Mouse (Mus musculus) lung, embryonic 16.5 days (tissue): ENCODE data around the gene Lrrc7. TPM values are rescaled to one million over a fixed set of nuclear protein-coding genes. Genes with fewer than 3 reads are reported as not detected.
"Not testable (repeated sequence)": the region's sequence is repeated elsewhere in the genome, so short reads cannot be mapped to it uniquely, and the experiment has no call there.

ENCODE experiments used
- ATAC-seq: fragments of 200-750 bp; cut with Nextera tagmentation; 2 replicates; pipeline ENCODE4 v1.8.0; 2017; ENCODE audit warnings: low read depth, mild to moderate bottlenecking, moderate library complexity
- H3K27ac ChIP-seq: fragments of 300-500 bp; sonication (generic); 2 replicates; pipeline ENCODE4 v1.5.1; 2014; ENCODE audit warnings: mild to moderate bottlenecking, control low read depth, low read length
- H3K27me3 ChIP-seq: fragments of 300-500 bp; sonication (generic); 2 replicates; pipeline ENCODE4 v1.6.1; 2014; ENCODE audit warnings: low read depth, low read length, mixed read lengths; ENCODE audit not compliant: control insufficient read depth, insufficient read depth
- H3K36me3 ChIP-seq: fragments of 300-500 bp; sonication (generic); 2 replicates; pipeline ENCODE4 v1.6.1; 2014; ENCODE audit warnings: low read length; ENCODE audit not compliant: control insufficient read depth, insufficient read depth
- H3K4me1 ChIP-seq: fragments of 300-500 bp; sonication (generic); replicated peaks from 2 replicates; pipeline ENCODE4 v1.6.1; 2014; ENCODE audit warnings: low read length, mixed read lengths; ENCODE audit not compliant: control insufficient read depth, insufficient read depth
- H3K4me2 ChIP-seq: fragments of 300-500 bp; sonication (generic); 2 replicates; pipeline ENCODE4 v1.6.1; 2014; ENCODE audit warnings: low read depth, low read length, control low read depth
- H3K4me3 ChIP-seq: fragments of 300-500 bp; sonication (generic); 2 replicates; pipeline ENCODE4 v1.5.1; 2014; ENCODE audit warnings: mild to moderate bottlenecking, low read length, control low read depth
- H3K9ac ChIP-seq: fragments of 300-500 bp; sonication (generic); 2 replicates; pipeline ENCODE4 v1.6.1; 2014; ENCODE audit warnings: low read length, control low read depth
- H3K9me3 ChIP-seq: fragments of 300-500 bp; sonication (generic); 2 replicates; pipeline ENCODE4 v1.6.1; 2016; ENCODE audit warnings: low read length; ENCODE audit not compliant: control insufficient read depth
- WGBS: fragments of 180-500 bp; shearing (Covaris S2); extraction: QIAGEN DNeasy Blood & Tissue Kit; methylation state at CpG from one replicate; pipeline ENCODE4 v1.1.7; 2014; 5-methylcytosine and 5-hydroxymethylcytosine counted together
- polyA plus RNA-seq: library from polyadenylated mRNA; unstranded; fragments of >200 nt; fragmentation: Nextera tagmentation; extraction: Ambion mirVana; gene quantifications from 2 replicates; pipeline ENCODE4 v1.2.1, GENCODE M21; 2015

Lrrc7 gene
- polyA plus RNA-seq, 1 experiment from 2014 or later: 0.09 TPM

DNA sequence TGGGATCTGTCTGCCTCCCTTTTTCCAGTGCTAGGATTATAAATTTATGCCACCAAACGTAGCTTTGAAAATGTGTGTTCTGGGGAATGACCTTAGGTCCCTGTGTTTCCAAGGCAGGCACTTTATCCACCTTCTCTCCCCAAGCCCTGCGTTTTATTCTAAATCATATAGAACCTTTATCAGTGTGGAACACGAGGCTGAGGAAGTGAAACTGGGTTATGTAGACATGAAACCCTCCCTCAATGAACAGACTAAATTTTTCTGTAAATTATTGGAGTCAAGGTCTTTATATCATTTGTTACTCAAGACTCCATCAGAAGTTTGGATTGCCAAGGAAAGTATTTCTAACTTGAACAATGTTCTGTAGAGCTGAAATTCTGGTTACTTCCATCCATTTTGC, 439.1 kb downstream of the Lrrc7 start:
- ATAC-seq: no peak
- Histone ChIP-seq H3K9me3 (no peaks in the 10 kb centered on the region), H3K4me3 (no peak overlapping the region), H3K36me3 (no peaks in the 10 kb centered on the region), H3K27ac (no peak overlapping the region), H3K4me1 (no peaks in the 10 kb centered on the region), H3K9ac (no peak overlapping the region), H3K27me3 (no peaks in the 10 kb centered on the region), H3K4me2 (no peak overlapping the region)
- 58% methylated on average over 3 of the region's 3 CpGs for WGBS

DNA sequence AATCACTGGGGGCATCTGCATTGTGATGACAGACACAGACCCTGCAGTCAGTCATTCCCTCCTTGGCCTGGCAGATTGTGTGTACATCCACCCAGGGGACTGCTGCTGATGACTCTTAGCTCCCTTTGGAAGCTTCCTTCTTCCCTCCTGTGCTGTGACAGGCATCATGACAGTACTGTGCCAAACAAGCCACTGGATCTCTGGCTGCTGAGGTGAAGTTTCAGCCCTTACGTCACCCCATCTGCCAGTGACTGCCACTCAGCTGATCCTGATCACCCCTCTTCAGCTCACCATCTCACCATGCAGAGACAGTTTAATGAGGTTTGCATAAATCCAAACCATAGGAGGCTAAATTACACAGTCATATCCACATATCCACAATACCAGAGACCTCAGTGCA, 456.8 kb downstream of the Lrrc7 start:
- Histone ChIP-seq H3K4me1 (no peaks in the 10 kb centered on the region), H3K27me3 (no peaks in the 10 kb centered on the region), H3K4me3 (no peak overlapping the region), H3K4me2 (no peak overlapping the region), H3K36me3 (no peaks in the 10 kb centered on the region), H3K9me3 (no peaks in the 10 kb centered on the region), H3K9ac (no peak overlapping the region), H3K27ac (no peak overlapping the region)
- no peak for ATAC-seq
- WGBS: 81% methylated on average over 1 of the region's 1 CpGs

DNA sequence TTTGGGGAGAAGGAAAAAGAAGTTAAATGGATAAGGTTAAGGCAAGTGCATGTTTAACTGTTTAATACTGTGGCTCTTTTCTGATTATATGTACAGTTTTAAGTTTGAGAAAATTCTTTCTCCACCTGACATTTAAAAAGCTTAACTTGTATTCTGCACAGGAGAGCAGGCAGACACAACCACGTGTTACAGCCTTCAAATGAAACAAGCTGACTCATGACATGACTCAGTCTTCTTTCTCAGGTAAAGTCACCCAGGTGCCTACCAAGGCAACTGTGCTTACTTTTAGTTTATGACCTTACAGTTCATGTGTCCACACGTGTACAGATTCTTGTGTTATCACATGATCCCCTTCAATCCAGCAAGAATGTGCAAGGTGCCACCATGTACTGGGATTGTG, 458.6 kb downstream of the Lrrc7 start:
- Histone ChIP-seq H3K9me3 (no peaks in the 10 kb centered on the region), H3K4me1 (no peaks in the 10 kb centered on the region), H3K27me3 (no peaks in the 10 kb centered on the region), H3K4me3 (no peak overlapping the region), H3K36me3 (no peaks in the 10 kb centered on the region), H3K9ac (no peak overlapping the region), H3K27ac (no peak overlapping the region), H3K4me2 (no peak overlapping the region)
- 64% methylated on average over 2 of the region's 2 CpGs for WGBS
- ATAC-seq: no peak

DNA sequence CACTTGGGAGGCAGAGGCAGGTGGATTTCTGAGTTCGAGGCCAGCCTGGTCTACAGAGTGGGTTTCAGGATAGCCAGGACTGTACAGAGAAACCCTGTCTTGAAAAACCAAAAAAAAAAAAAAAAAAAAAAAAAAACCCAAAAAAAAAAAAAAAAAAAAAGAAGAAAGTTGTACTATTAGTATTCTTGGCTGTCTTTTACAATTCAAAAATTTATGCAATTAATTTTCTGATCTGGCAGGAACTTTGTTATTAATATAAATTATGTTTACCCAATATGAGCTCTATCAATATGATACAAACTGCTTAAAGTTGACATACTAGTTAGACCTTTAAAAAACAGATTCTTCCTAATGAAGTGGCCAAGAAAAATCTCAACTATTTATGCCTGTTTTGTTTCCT, 459.5 kb downstream of the Lrrc7 start:
- not testable (repeated sequence) for H3K4me3 ChIP-seq, H3K4me1 ChIP-seq, H3K9ac ChIP-seq, H3K27ac ChIP-seq, H3K27me3 ChIP-seq, H3K9me3 ChIP-seq, H3K36me3 ChIP-seq, ATAC-seq, H3K4me2 ChIP-seq
- WGBS: 70% methylated on average over 1 of the region's 1 CpGs

DNA sequence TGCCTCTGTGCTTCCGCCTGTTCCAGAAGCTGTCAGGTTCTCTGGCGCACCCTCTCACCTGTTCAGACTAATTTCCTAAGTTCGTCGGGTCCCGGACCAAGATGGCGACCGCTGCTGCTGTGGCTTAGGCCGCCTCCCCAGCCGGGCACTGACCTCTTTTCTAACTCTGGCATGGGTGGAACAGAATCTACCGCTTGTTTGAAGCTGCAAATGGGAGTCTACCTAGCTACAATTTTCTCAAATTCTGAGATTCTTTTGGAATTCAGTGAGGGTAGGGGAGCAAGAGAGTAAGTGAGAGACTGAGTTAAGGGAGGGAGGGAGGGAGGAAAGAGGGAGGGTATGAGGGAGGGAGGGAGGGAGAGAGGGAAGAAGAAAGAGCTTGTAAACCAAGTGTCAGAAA, 460.0 kb downstream of the Lrrc7 start:
- not testable (repeated sequence) for H3K27ac ChIP-seq, H3K36me3 ChIP-seq, H3K9ac ChIP-seq, ATAC-seq, H3K4me1 ChIP-seq, H3K27me3 ChIP-seq, H3K4me2 ChIP-seq, H3K9me3 ChIP-seq, H3K4me3 ChIP-seq
- WGBS: 86% methylated on average over 8 of the region's 10 CpGs

DNA sequence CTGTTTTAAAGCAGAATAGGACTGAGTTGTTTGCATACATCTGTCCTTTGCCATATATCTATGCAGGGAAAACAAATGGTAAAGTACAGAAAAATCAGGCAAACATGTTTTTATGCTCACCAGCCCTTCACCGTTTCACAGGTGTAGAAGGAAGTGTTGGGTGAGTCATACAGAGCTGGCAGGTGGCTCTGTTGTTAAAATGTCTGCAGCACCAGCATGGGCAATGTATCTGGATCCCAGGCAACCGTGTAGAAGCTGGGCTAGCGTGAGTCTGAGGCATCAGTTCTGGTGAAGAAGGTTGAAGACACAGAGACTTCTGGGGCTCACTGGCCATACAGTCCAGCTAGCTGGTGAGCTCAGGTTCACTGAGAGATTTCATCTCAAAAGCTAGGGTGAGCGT, 468.1 kb downstream of the Lrrc7 start:
- Histone ChIP-seq H3K9me3 (no peaks in the 10 kb centered on the region), H3K36me3 (no peaks in the 10 kb centered on the region), H3K4me2 (no peak overlapping the region), H3K27me3 (no peaks in the 10 kb centered on the region), H3K4me3 (no peak overlapping the region), H3K9ac (no peak overlapping the region), H3K4me1 (no peaks in the 10 kb centered on the region), H3K27ac (no peak overlapping the region)
- WGBS: 70% methylated on average over 4 of the region's 4 CpGs
- ATAC-seq: no peak

DNA sequence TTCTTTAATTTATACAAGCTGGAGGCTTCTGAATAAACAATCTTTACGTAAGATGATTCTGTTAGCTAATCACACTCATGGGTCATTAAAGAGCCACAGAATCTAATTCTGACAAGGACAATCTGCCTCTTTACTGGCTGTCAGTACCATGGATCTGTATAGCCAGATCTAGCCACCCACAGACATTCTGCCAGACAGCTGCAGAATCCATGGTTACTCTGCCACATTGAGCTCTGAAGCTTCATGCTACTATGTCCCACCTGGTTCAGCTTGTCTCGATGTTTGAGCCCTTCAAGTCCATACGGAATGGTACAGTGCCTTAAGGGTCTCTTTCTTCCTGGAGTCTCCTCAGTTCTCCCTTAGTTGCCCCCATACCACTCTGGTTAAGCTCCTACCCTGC, 470.4 kb downstream of the Lrrc7 start:
- ATAC-seq: no peak
- WGBS: 60% methylated on average over 3 of the region's 3 CpGs
- no peak overlapping the region for H3K4me3 ChIP-seq
- no peaks in the 10 kb centered on the region for H3K27me3 ChIP-seq
- H3K4me2 ChIP-seq: no peak overlapping the region
- no peaks in the 10 kb centered on the region for H3K4me1 ChIP-seq
- H3K36me3 ChIP-seq: no peaks in the 10 kb centered on the region
- H3K27ac ChIP-seq: no peak overlapping the region
- no peaks in the 10 kb centered on the region for H3K9me3 ChIP-seq
- no peak overlapping the region for H3K9ac ChIP-seq

DNA sequence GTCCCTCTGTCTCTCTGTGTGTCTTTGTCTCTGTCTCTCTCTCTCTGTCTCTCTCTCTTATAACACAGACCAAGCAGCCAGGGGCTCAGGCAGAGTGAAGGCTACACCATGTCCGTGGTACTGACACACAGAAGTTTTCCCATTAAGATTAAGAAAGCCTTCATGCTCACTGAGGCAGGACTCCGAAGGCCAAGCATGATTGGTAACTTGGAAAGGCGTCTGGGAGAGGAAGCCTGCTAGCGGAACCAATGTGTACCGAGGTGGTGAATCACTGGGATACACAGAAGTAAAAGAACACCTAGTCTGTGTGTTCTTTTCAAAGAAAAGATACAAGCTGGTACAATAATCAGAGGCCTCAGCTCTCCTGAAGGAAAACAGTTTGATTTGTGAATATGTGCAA, 484.2 kb downstream of the Lrrc7 start:
- no peak overlapping the region for H3K9ac ChIP-seq
- H3K4me2 ChIP-seq: no peak overlapping the region
- H3K36me3 ChIP-seq: no peaks in the 10 kb centered on the region
- H3K27me3 ChIP-seq: no peaks in the 10 kb centered on the region
- H3K9me3 ChIP-seq: no peaks in the 10 kb centered on the region
- no peak overlapping the region for H3K4me3 ChIP-seq
- H3K4me1 ChIP-seq: no peaks in the 10 kb centered on the region
- 71% methylated on average over 5 of the region's 5 CpGs for WGBS
- no peak overlapping the region for H3K27ac ChIP-seq
- no peak for ATAC-seq

DNA sequence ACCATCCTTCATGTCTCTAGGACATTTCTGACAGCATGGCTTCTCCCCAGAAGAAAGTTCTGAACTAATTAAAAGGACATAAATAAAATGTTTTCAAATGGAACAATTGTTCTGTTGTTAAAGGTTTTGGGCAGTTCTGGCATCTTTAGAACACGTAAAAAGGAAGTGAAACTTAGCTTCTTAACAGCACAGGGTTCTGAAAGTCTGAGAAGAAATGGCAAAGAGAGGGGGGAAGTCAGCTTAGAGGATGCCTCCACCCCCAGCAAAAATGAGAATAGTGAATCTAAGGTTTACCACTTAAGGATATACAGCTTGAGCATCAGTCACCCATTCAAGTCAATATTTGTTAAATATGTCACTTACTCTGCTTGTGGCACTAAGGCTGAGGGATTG, 484.6 kb downstream of the Lrrc7 start:
- Histone ChIP-seq H3K9me3 (no peaks in the 10 kb centered on the region), H3K27ac (no peak overlapping the region), H3K4me1 (no peaks in the 10 kb centered on the region), H3K36me3 (no peaks in the 10 kb centered on the region), H3K27me3 (no peaks in the 10 kb centered on the region), H3K4me2 (no peak overlapping the region), H3K4me3 (no peak overlapping the region), H3K9ac (no peak overlapping the region)
- no peak for ATAC-seq
- 41% methylated on average over 1 of the region's 1 CpGs for WGBS

DNA sequence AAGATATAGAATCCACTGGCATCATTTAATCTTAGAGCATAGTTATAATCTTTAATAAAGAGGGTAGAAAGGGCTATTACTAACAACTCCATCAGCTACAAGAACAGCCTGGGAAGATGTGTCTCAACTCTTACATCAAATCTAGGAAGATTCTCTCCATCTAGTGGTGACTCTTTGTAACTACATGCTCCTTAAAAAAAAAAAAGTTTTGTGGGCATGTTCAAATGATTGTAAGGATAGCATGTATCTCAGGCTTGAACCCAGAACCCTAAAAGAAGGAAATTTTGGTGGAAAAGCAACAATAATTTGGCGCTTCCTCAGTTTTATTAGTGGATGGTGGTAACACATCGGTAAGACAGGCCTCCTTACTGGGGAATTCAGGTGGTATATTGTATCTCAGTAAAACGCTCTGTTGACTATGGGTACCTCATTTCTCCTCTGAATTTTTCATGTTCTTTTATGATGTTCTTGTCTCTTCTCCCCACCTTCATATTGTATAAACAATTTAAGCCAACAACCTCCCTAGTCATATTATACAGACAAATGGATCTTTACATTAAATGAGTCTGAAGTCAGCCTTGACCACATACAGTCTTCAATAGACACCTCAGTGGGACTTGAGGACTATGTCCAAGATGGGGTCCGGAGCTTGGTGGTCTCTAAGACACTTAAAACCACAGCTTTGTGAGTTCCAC, 485.2 kb downstream of the Lrrc7 start:
- no peaks in the 10 kb centered on the region for H3K36me3 ChIP-seq
- H3K27ac ChIP-seq: no peak overlapping the region
- H3K4me2 ChIP-seq: no peak overlapping the region
- 41% methylated on average over 4 of the region's 4 CpGs for whole genome bisulfite sequencing
- no peak overlapping the region for H3K4me3 ChIP-seq
- H3K9me3 ChIP-seq: no peaks in the 10 kb centered on the region
- no peak overlapping the region for H3K9ac ChIP-seq
- ATAC-seq: no peak
- no peaks in the 10 kb centered on the region for H3K27me3 ChIP-seq
- no peaks in the 10 kb centered on the region for H3K4me1 ChIP-seq
